Mouse (Mus musculus) left cerebral cortex, postnatal 36 days (tissue): Measurements from ENCODE around the gene Ttc13. TPM values are rescaled to one million over a fixed set of nuclear protein-coding genes. Genes with fewer than 3 reads are reported as not detected.

Experiments used
- total RNA-seq, 2 experiments: library from RNA; stranded (reverse); gene quantifications; 2 replicates each; pipeline ENCODE4 v1.2.3; 2021

Ttc13 gene
- total RNA-seq, 2 experiments from 2014 or later = 35.6 to 49.9 TPM

Other genes with a start within 250 kb of the Ttc13 start
- 10 to 100 TPM; 37.1 to 41.7 TPM for gene Cog2, start 201.2 kb downstream of the Ttc13 start, total RNA-seq
- 10 to 100 TPM; 10.6 to 19.5 TPM for gene Agt, start 152.3 kb downstream of the Ttc13 start, total RNA-seq
- gene Capn9, start 145.9 kb downstream of the Ttc13 start, total RNA-seq = under 1 TPM in 1 of 2 experiments, not detected in 1; 0.12 TPM
- gene 2310022B05Rik, start 58.6 kb downstream of the Ttc13 start, total RNA-seq = 10 to 100 TPM; 52.3 to 58.1 TPM
- 10 to 100 TPM in 1 of 2 experiments, 1 to 10 TPM in 1; 9.8 to 12.7 TPM for gene Arv1, start 156 bp upstream of the Ttc13 start, total RNA-seq
- under 1 TPM; 0.29 to 0.54 TPM for gene Fam89a, start 29.8 kb upstream of the Ttc13 start, total RNA-seq
- 1 to 10 TPM; 2.0 to 2.4 TPM for gene Trim67, start 71.1 kb upstream of the Ttc13 start, total RNA-seq
- gene Gnpat, start 141.1 kb upstream of the Ttc13 start, total RNA-seq = 10 to 100 TPM; 47.4 to 57.8 TPM
- gene 2810004N23Rik, start 141.1 kb upstream of the Ttc13 start, total RNA-seq = 10 to 100 TPM; 19.6 to 20.9 TPM
- gene Exoc8, start 175.7 kb upstream of the Ttc13 start, total RNA-seq = 10 to 100 TPM; 34.5 to 35.3 TPM
- gene Sprtn, start 175.9 kb upstream of the Ttc13 start, total RNA-seq = 10 to 100 TPM; 11.5 to 15.0 TPM
- gene Egln1, start 227.3 kb upstream of the Ttc13 start, total RNA-seq = 10 to 100 TPM; 67.3 to 72.4 TPM